Comparison of ENCODE assay signal across 8 mouse cellular contexts in the genomic region with DNA sequence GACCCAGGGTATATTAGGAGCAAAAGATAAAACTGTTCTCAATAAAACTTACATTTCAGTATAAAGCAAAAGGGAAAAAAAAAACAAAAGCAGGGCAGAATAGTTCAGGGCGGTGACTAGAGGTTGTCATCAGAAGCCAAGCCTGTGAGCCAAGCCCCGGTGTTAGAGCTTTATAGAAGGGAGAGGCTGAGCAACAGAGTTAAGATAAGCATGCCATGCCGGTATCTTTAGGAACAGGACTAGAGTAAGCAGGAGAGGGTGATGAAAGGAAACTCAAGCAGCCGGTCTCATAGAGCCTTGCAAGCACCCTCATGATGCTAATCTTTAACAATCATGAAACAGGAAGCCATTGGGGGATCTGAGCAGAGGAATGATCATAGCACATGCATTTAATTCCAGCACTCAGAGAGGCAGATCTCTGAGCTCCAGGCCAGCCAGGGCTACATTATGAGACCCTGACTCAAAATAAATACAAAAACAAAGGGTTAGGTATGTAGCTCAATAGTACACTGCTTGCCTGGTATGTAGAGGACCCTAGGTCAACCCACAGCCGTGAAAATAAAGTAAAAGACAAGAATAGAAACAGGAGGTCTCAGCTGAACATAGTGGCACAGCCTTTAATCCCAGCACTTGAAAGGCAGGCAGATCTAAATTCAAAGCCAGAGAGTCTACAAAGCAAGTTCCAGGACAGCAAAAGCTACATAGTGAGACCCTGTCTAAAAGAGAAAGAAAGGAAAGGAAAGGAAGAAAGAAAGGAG. TPM values are rescaled to one million over a fixed set of nuclear protein-coding genes. Genes with fewer than 3 reads are reported as not detected.
DNase-seq lines count a peak whose midpoint lies in the region; ATAC-seq and TF ChIP-seq lines count a peak whose summit lies in the region.

No protein-coding gene starts in this region.

- WGBS in intestine, embryonic 14.5 days, result 38% methylated on average over 5 of the region's 5 CpGs

- peaks cover 57% of the 10 kb centered on the region for H3K79me2 ChIP-seq in myocyte (ENCODE audit: control insufficient read depth, insufficient read depth)

- DNase-seq in layer of hippocampus, adult 2 months (ENCODE audit: low spot score in 2 of 2), result no peak
- no peak for DNase-seq in layer of hippocampus, adult 11-12 months (ENCODE audit: low spot score)
- no peak for DNase-seq in intestine, embryonic 14.5 days (ENCODE audit: low spot score)
- DNase-seq in right cerebral cortex, postnatal 4 days, result no peak
- DNase-seq in right cerebral cortex, adult 2 months (ENCODE audit: low spot score in 2 of 2), result no peak
- DNase-seq in layer of hippocampus, postnatal 25 days (ENCODE audit: extremely low spot score in 1 of 2, low spot score in 1 of 2), result no peak

- TF ChIP-seq CTCF in layer of hippocampus, adult 2 months (conservative IDR thresholded peaks at IDR 0.05), result no peak
- no peak for TF ChIP-seq CTCF in cortical plate, adult 2 months (IDR thresholded peaks at IDR 0.05; ENCODE audit: extremely low read depth, insufficient read depth, low read length)

- peaks cover 8% of the 10 kb centered on the region for H3K4me1 ChIP-seq in cortical plate, adult 2 months (ENCODE audit: control insufficient read depth, insufficient read depth, low read length)
- H3K4me1 ChIP-seq in intestine, embryonic 14.5 days (replicated peaks; ENCODE audit: control insufficient read depth, insufficient read depth, low read length), result peaks cover 29% of the 10 kb centered on the region

- peaks cover 38% of the 10 kb centered on the region for H3K36me3 ChIP-seq in intestine, embryonic 14.5 days (ENCODE audit: control insufficient read depth, insufficient read depth, low read length)
- peaks cover 55% of the 10 kb centered on the region for H3K36me3 ChIP-seq in myocyte (ENCODE audit: control insufficient read depth, insufficient read depth)

- H3K4me2 ChIP-seq in intestine, embryonic 14.5 days (ENCODE audit: low read length), result peak overlapping the region; percentile 91
- H3K4me2 ChIP-seq in myocyte (ENCODE audit: low read depth), result peak overlapping the region; percentile 94

- H3K9ac ChIP-seq in intestine, embryonic 14.5 days (ENCODE audit: low read length), result peak overlapping the region; percentile 79

- peak overlapping the region; percentile 97 for H3K27ac ChIP-seq in layer of hippocampus, adult 2 months
- no peak overlapping the region for H3K27ac ChIP-seq in cortical plate, adult 2 months (ENCODE audit: insufficient read depth, low read length)
- H3K27ac ChIP-seq in intestine, embryonic 14.5 days (ENCODE audit: low read depth), result peak overlapping the region; percentile 97

- TF ChIP-seq POLR2A in cortical plate, adult 2 months (IDR thresholded peaks at IDR 0.05; ENCODE audit: extremely low read depth, insufficient read depth, low read length), result no peak
- TF ChIP-seq POLR2A in myocyte (IDR thresholded peaks at IDR 0.05; ENCODE audit: insufficient read length, low read depth), result no peak

- no peak for ATAC-seq in intestine, embryonic 14.5 days (replicated peaks; ENCODE audit: low FRiP score, low TSS enrichment, low read depth)

- H3K27me3 ChIP-seq in intestine, embryonic 14.5 days (replicated peaks; ENCODE audit: control insufficient read depth, insufficient read depth, low read length), result no peaks in the 10 kb centered on the region
- no peaks in the 10 kb centered on the region for H3K27me3 ChIP-seq in myocyte (ENCODE audit: control insufficient read depth, insufficient read depth, insufficient read length)

- peak overlapping the region; percentile 87 for H3K4me3 ChIP-seq in layer of hippocampus, adult 2 months
- peak overlapping the region; percentile 65 for H3K4me3 ChIP-seq in cortical plate, adult 2 months (ENCODE audit: insufficient read depth, low read length)
- peak overlapping the region; percentile 78 for H3K4me3 ChIP-seq in intestine, embryonic 14.5 days (ENCODE audit: low read depth, low read length)
- H3K4me3 ChIP-seq in myocyte, result peak overlapping the region; percentile 100

- peak overlapping the region; percentile 33 for H3ac ChIP-seq in myocyte (ENCODE audit: control insufficient read depth, insufficient read length)

- H3K9me3 ChIP-seq in intestine, embryonic 14.5 days (ENCODE audit: control insufficient read depth, low read length), result no peaks in the 10 kb centered on the region

TF ChIP-seq in myocyte, 11 proteins besides CTCF, POLR2A, EP300 and RAD21:
- TF ChIP-seq SRF (IDR thresholded peaks at IDR 0.05; ENCODE audit: control insufficient read depth, insufficient read length, low read depth) (no peak), E2F4 (IDR thresholded peaks at IDR 0.05; ENCODE audit: insufficient read depth) (no peak), CEBPB (IDR thresholded peaks at IDR 0.05; ENCODE audit: insufficient read depth, poor library complexity, severe bottlenecking) (no peak), MAX (IDR thresholded peaks at IDR 0.05; ENCODE audit: low read depth) (no peak), POLR2AphosphoS2 (IDR thresholded peaks at IDR 0.05; ENCODE audit: insufficient read length, low read depth) (no peak), REST (IDR thresholded peaks at IDR 0.05; ENCODE audit: insufficient read depth, insufficient read length) (no peak), TCF3 (IDR thresholded peaks at IDR 0.05; ENCODE audit: insufficient read length, low read depth) (no peak)

RNA-seq across cellular contexts. Expression of a gene that starts 3.2 kb away (rescaled TPM):
- total RNA-seq in layer of hippocampus, adult 2 months (2021), result 10 to 100 TPM; 54.3 to 60.6 TPM
- polyA plus RNA-seq in cortical plate, adult 2 months (2012; rRNA removed), result 35.1 TPM in 2 replicates
- 19.2 and 20.6 TPM in 2 replicates for polyA plus RNA-seq in intestine, embryonic 14.5 days (2014; fragmentation: Nextera tagmentation; extraction: Ambion mirVana)
- 24.7 TPM for polyA plus RNA-seq in myocyte (2012; fragmentation: generic; extraction: Trizol)
- 10 to 100 TPM; 31.8 to 53.9 TPM for total RNA-seq in layer of hippocampus, postnatal 25 days (2021)

RNA-seq across cellular contexts. Expression of a gene that starts 19.5 kb away (rescaled TPM):
- total RNA-seq in layer of hippocampus, adult 2 months (2021), result 10 to 100 TPM; 55.6 to 60.0 TPM
- 71.6 and 75.6 TPM in 2 replicates for polyA plus RNA-seq in cortical plate, adult 2 months (2012; rRNA removed)
- polyA plus RNA-seq in intestine, embryonic 14.5 days (2014; fragmentation: Nextera tagmentation; extraction: Ambion mirVana), result 123 and 124 TPM in 2 replicates
- 280 TPM for polyA plus RNA-seq in myocyte (2012; fragmentation: generic; extraction: Trizol)
- total RNA-seq in layer of hippocampus, postnatal 25 days (2021), result 10 to 100 TPM; 57.1 to 59.4 TPM

RNA-seq across cellular contexts. Expression of a gene that starts 25.9 kb away (rescaled TPM):
- 100 to 1,000 TPM; 259 to 272 TPM for total RNA-seq in layer of hippocampus, adult 2 months (2021)
- polyA plus RNA-seq in cortical plate, adult 2 months (2012; rRNA removed), result 304 and 309 TPM in 2 replicates
- 157 and 166 TPM in 2 replicates for polyA plus RNA-seq in intestine, embryonic 14.5 days (2014; fragmentation: Nextera tagmentation; extraction: Ambion mirVana)
- 250 TPM for polyA plus RNA-seq in myocyte (2012; fragmentation: generic; extraction: Trizol)
- 100 to 1,000 TPM; 271 to 276 TPM for total RNA-seq in layer of hippocampus, postnatal 25 days (2021)

RNA-seq across cellular contexts. Expression of a gene that starts 28.9 kb away (rescaled TPM):
- 100 to 1,000 TPM; 715 to 773 TPM for total RNA-seq in layer of hippocampus, adult 2 months (2021)
- 1,251 and 1,302 TPM in 2 replicates for polyA plus RNA-seq in cortical plate, adult 2 months (2012; rRNA removed)
- polyA plus RNA-seq in intestine, embryonic 14.5 days (2014; fragmentation: Nextera tagmentation; extraction: Ambion mirVana), result 9.2 and 10.6 TPM in 2 replicates
- 0.14 TPM for polyA plus RNA-seq in myocyte (2012; fragmentation: generic; extraction: Trizol)
- total RNA-seq in layer of hippocampus, postnatal 25 days (2021), result 100 to 1,000 TPM; 712 to 736 TPM

RNA-seq across cellular contexts. Expression of a gene that starts 29.7 kb away (rescaled TPM):
- under 1 TPM; 0.56 to 0.79 TPM for total RNA-seq in layer of hippocampus, adult 2 months (2021)
- 1.2 and 1.4 TPM in 2 replicates for polyA plus RNA-seq in cortical plate, adult 2 months (2012; rRNA removed)
- 4.2 and 4.4 TPM in 2 replicates for polyA plus RNA-seq in intestine, embryonic 14.5 days (2014; fragmentation: Nextera tagmentation; extraction: Ambion mirVana)
- polyA plus RNA-seq in myocyte (2012; fragmentation: generic; extraction: Trizol), result 0.77 TPM
- total RNA-seq in layer of hippocampus, postnatal 25 days (2021), result 1 to 10 TPM in 1 of 2 experiments, under 1 TPM in 1; 0.89 to 1.1 TPM
